Mouse (Mus musculus) heart, adult 8-10 months (tissue): Measurements from ENCODE around the gene Igf1. TPM values are rescaled to one million over a fixed set of nuclear protein-coding genes. Genes with fewer than 3 reads are reported as not detected.

Source experiments
- DNase-seq: peaks from one replicate; pipeline ENCODE4 v3.0.0; 2022; ENCODE audit warnings: low spot score
- total RNA-seq, 4 experiments: library from RNA; stranded (reverse); gene quantifications; 2 replicates each; pipeline ENCODE4 v1.2.4; 2022

Gene Igf1
- 1 to 10 TPM; 7.6 to 9.7 (median 8.2) TPM for total RNA-seq

DNA sequence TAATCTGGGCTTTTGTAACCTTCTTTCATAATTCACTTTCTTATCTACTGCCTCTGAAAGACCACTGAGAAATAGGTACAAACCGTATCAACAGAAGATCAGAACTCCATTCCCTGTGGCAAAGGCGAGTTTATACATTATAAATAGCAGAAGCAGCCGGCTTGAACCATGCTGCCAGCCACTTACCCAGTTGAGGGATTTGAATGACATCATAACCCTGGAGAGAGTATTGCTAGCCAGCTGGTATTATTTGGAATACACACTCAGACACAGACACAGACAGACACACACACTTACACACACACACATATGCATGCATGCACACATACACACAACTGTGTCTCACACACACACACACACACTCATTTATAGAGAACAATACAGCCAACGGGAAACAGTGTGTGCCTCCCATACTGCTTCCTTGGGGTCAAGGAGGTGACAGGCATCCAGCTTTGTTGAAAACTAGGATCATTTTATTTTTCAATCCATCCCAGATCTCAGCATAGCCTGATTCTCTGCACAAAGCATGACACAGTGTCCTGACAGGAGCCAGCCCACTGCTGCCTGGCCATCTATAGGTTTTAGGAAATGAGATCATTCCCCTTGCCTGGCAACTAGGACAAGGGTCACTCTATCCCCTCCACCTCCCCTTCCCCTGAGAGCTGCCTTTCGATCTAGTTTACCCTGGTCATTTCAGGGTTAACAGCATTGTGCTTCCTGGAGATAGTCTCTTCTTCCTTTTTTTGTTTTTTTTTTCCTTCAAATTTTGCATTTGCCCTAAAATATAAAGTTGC is at the start of gene Igf1:
TSS of gene Igf1 (plus strand) at position 253 of the 794 bp plus-strand sequence.
- DNase-seq = no peak

DNA sequence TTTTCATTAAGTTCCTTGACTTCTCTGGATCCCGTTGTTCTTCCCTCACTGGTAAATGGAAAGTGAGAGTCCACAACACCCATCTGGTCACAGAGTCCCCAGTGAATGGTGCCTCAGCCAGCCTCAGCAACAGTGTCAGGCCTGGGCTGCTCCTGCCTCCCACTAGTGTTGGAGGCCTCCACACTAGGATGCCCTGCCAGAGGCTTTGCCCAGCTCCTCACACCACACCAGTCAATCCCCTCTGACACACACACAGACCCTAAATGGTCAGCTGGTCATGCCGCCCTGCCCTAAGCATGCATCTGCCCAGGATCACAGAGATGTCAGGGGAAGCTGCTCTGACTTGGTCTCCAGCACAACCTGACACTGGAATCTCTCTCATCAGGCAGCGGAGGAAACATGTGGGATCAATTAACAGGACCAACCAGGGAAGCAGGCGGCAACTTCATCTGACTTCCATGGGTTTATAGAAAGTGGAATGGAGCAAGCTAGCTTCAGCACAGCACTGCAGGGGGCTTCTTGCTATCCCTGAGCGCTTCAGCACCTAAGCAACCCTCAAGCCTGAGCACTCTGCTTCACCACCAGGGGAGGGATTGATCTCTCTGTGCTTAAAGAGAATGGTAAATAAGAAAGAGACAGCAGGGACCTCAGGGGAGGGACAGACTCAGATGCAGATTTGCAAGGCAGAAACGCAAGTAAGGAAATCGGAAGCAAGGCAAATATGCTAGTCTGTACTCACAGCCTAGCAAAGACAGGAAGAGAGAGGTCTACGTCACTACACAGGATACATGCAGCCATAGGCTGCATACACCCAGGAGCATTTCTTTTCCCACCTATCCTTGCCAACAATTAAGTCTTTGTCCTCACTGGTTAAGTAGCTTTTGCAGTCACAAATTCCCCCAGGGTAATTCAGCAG is 45.6 kb upstream of the Igf1 start:
- DNase-seq = no peak

DNA sequence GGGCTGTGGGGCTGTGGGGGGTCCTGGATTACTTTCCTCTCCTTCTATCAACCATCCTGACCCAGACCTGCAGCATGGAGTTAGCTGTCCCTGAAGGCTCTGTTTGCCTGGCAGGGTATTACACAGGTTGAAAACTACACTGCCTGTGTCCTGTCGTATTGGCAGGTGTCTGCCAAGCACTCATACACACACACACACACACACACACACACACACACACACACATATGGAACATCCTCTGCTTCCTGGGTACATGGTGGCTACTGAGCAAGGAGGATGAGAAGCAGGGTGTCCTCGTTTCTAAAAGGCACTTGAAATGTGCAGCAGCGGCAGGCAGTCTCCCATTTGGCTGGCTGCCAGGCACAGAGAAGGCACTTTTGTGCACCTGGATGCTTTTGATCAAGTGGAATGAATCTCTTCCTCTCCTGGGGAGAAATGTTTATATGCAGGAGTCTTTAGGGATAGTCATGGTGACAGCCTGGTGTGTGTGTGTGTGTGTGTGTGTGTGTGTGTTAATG is 44.9 kb upstream of the Igf1 start:
- no peak for DNase-seq

DNA sequence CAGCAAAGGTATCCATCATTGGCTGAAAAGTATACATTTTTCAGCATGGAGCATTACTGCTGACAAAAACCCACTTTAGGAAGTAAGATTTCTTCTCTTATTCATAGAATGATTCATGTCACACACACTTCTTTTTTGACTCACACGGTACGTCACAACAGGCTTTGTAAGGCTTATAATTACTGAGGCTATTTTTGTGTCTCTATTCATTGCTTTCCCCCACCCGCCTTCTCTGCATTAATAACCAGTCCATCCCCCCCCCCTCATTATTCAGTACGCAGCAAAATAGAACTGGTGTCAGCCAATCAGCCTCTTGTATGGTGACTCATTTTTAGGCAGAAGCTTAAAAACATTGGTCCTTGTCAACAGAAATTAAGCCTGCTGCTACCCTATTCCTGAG is 41.2 kb upstream of the Igf1 start:
- no peak for DNase-seq

DNA sequence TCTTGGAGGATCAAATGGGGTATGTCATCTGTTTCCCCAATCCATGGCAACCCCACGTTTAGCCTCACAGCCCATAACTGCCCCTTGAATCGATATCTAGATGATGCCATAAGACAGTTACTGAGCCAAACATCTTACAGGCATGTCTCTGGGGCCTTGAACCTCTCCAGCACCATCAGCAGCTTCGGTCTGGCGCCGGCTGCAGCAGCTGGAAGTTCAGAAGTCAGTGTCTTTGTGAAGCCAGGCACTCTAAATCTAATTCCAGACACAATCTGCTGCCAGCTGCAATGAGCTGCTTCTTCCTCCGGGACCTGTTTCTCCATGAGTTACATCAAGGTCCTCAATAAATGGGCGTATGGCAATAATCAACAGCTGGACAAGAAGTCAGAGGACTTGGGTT is 40.3 kb upstream of the Igf1 start:
- DNase-seq = no peak

DNA sequence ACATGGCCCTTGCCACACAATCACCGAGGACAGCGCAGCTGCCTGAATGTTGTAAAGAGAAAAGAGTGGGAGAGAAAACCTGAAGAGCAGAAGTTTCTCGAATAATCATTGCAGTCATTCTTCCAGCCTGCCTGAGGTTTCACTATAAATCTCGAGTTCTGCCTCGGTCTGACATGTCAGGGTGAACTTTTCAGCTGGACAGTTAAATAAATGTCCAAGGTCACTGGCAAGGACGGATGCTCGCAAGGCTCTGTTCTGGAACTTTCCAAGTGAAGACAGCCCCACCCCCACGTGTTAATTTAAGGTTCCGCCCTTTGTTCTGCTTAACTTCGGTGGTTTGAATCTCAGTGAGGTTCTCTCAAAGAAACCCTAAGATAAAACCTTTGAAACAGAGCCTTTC is 36.2 kb upstream of the Igf1 start:
- DNase-seq = no peak

DNA sequence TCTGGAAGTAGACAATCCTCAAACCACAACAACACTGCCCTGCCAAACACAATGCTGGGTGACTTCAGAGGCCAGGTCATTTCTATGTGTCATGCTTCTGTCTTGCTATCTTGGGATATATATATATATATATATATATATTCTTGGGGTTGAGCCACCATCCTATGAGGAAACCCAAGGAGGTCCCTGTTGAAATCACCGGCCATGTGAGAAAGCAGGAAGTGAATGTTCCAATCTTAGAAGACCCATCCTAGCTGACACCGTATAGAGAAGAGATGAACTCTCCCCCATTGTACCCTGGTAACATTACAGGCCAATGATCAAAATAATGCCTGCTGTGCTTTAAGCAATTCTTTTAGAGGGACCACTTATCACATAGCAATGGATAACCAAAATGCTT is 28.1 kb upstream of the Igf1 start:
- no peak for DNase-seq

DNA sequence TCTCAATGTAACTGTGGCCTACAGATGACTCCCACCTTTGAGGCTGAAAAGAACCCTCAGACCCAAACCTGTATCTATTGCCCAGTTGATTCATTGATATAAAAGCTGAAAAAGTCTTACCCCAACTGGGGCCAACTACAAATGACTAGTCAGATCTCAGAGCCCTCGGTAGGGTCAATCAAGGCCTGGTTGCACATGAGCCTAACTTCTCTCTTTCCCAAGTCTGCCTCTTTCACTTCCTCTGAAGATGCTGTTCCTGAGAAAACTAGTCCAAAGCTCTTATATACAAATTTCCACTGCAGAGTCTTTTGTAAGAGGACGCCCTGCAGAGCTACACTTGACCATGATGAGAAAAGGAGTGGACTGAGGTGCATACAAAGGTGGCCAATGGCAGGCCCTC is 27.4 kb upstream of the Igf1 start:
- no peak for DNase-seq

DNA sequence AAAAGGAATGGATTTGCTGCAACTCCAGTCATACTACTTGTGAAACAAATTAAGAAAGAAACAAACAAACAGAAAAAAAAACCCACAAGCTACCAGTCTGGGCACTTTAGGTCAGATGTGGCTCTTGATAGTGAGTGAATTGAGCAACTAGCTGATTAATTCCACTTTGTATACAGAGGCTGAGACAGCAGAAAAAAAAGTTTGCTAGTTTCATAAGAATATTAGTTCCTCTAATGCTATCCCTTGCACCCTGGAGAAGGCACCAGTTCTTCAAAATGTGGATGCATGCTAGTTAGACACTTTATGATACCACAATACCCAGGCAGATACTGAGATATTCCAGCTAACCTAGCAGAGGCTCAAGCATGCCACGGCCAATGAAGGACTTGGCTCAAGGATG is 26.0 kb upstream of the Igf1 start:
- DNase-seq = no peak

DNA sequence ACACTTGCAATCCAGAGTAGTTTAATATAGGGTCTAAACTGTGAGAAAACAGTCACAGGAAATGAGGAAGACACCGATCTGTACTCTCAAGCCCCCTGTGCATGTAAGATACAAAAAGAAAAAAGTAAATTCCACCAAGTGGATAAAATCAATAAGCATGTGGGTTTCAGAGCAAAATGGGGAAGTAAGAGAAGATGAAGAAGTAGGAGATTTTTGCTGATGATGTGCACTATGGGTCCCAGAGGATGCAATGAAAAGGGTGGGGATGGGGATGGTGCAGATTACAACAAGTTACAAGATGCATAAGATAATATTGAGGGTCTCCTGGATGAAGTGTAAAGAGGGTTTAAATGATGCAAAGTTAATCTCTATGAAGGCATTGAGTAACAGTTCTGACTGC is 18.6 kb upstream of the Igf1 start:
- DNase-seq = no peak

DNA sequence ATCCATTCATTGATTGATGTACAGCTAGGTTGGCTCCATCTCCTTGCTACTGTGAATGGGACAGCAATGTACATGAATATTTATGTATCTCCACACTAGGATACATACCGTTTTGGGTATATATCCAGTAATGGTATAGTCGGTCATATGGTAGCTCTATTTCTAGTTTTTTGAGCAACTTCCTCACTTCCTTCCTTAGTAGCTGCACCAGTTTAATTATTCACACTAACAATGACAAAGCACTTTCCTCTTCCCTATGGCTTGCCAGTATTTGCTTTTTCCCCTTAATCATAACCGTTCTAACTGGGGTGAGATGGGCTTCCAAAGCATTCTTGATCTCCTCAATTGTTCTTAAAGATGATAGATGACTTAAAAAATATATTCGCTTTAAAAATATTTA is 15.6 kb upstream of the Igf1 start:
- no peak for DNase-seq

DNA sequence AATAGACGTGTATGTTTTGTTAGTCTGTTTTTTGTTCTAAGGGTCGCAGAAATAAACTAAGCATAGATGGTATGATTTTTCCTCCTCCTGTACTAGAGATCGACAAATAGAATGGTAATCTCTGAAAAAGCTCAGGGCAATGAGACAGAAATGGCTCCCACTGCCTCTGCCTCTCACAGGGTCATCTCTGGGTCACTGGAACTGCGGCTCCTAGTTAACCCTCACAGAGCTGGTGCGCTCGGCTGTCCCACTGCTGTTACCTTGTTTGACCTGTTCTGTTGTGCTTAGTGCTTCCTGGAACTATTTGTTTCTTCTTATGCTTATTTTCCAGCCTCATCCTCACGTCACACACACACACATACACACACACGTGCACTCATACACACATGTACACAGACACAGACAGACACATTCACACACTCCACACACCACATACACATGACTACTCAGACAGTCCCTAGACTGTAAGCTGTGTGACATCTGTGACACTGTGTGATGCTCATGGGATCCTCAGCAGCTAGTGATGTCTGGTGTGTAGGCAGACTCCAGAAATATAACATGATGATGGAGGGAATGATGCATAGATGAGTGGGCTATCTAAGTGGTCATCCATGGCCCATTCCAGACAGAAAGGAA is 13.0 kb upstream of the Igf1 start:
- no peak for DNase-seq

DNA sequence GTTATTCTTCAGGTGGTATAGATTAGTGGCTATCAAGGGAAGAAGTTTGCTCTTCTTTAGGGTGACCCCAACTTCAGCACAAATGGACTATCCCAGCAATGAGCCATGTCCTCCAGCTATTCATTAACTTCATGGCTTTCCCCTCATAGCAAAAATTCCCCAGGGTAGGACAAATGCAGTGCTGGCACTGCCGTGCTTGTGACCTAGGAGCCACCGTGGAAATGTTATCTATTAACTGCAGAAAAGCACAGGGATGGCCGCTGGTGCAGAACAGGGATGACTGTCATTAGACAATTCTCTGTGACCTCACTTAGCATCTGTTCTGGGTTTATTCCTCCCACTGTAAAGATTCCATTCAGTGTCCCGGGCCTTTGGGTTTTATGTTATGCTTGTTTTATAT is 10.2 kb upstream of the Igf1 start:
- DNase-seq = no peak

DNA sequence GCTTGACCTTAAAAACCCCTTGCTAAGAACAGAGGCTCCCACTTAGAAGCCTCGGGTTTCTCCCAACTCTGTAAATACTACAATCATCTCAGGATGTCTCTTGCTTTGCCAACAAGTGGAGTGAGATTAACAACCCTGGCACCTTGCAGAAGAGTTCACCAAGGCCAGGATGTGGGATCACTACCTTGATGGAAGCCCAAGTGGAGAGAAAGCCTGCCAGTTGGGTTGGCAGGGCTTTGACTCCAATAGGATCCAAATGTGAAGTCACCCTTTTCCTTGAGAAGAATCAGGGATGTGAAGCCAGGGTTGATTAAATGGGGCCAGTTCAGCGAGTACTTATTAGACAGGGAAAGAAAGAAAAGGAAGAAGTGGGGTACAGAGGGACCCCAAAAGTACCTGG is 9.6 kb upstream of the Igf1 start:
- no peak for DNase-seq

DNA sequence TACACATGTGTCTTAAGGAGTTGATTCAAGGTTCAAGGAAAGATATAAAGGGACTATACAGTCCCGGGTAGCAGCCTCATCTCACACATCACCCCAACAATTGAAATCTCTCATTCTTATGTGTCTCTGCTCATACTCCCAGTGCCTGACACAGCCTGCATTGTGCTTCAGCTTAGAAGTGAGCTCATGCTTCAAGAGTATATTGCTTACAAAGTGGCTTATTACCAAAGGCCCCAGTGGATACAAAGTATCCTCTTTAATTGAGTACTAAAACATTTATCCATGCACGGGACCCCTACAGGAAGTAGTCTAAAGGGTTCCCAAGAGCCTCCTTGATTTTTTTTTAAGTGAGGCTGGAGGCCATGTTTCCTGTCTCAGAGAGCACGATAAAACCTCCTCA is 6.6 kb upstream of the Igf1 start:
- DNase-seq = no peak

DNA sequence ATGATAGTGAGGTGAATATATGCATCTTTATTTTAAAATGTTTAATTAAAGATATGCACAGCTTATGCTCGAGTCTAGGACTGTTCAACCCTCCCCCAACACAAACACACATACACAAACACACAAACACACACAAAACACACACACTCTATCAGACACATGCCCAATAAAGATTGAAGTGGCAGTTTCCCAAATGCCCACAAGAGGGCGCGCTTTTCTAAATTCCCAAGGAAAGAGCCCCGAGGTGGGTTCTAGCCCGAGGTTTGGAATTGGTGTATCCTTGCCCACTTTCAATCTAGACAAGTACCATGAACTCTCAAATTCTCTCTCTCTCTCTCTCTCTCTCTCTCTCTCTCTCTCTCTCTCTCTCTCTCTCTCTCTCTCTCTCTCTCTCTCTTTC is 3.7 kb upstream of the Igf1 start:
- peak; percentile 68 for DNase-seq

DNA sequence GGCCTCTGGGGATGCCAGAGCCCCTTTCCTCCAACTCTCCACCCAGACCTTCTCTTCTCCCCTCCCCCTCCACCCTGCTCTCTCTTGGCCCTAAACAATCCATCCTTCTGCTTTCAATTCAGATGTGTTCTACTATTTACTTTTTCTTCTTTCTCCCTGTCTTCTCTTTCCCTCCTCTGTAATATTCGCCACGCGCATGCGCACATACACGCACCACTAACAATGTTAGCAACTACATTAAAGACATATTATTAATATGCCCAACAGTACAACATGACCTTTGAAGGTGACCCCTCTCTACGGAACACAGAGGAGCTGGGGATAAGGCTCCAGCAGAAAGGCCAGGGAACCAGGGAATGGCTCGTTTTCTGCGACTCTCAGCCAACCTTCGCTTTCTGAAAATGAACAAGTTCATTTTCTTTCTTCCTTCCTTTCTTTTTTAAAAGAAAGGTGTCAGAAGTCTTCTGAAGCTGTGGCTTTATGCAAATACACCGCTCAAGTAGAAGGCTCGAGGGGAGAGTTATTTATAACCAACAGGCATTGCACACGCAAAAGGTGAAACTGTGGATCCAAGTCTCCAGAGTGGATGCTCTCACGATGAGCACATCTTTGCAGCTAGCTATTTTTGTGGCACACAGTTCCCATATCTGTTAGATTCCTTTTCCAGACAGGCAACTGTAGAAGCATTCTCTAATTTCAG is 2.5 kb upstream of the Igf1 start:
- no peak for DNase-seq

DNA sequence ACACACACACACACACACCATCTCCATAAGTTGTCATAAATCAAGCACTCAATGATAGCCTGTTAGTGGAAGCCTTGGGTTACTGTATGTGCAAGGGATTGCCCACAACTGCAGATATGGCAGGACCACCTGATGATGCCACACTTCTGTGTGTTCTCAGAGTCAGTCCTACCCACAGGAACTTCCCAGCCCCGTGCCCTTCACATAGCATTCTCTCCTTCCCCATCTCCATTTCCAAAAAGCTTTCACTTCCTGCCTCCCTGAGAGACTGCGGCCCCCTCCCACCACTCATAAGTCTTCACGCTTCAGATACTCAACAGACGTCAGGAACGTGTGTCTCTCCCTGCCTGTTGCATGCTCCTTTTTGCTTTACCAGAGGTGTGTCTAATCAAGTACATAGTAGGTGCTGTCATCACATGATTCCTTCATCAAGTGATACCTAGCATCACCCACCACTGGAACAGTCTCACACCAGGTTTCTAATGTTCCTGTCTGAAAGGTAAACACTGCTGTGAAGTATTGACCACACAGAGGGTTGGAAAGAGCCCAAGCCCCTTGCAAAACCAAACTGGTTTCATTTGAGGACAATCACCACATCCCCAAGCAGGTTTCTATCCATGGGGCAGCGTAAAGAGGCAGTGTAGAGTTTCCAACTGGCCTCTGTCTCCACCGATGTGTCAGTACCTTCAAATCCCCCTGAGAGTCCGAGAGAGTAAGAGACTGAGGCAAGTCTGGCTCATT is 680 bp upstream of the Igf1 start:
- no peak for DNase-seq

DNA sequence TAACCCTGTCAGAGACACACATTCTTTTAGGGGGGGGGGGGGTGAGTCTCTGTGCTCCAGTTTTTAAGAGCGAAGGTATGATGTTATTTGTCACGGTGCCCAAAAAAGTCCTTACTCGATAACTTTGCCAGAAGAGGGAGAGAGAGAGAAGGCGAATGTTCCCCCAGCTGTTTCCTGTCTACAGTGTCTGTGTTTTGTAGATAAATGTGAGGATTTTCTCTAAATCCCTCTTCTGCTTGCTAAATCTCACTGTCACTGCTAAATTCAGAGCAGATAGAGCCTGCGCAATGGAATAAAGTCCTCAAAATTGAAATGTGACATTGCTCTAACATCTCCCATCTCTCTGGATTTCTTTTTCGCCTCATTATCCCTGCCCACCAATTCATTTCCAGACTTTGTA is 874 bp downstream of the Igf1 start:
- DNase-seq = peak; percentile 69

DNA sequence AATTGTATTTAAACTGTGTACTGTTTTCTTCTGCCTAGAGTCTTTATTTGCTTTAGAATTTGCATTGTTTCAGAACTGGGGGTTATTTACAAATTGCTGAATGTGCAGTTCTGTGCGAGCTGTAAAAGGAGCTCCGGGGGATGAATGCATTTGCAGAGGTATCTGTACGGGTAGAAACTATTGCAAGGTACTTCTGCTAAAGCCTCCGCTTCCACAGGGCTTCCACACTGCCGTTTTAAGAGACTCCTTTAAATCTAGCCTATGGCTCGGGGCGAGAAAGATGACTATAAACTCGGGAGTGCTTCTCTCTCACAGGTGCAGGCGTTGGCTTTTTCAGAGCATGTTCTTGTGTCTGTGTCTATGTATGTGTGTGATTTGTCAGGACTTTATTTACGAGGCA is 1.4 kb downstream of the Igf1 start:
- no peak for DNase-seq
